Mouse (Mus musculus) kidney, adult 2 months (tissue): Measurements from ENCODE around the gene Chka.
A peak's percentile ranks its signal among the peaks of the same experiment; 100 is the strongest.

ENCODE experiments used
- CTCF ChIP-seq: fragments of 200-500 bp; conservative IDR thresholded peaks from 2 replicates; pipeline ENCODE4 v1.5.1; 2011; ENCODE audit warnings: low read depth, mild to moderate bottlenecking, control low read depth, low read length, moderate library complexity, mixed read lengths; ENCODE audit not compliant: insufficient read depth, insufficient read length
- POLR2A ChIP-seq: fragments of 200-500 bp; IDR thresholded peaks from one replicate; pipeline ENCODE4 v1.6.1; 2011; ENCODE audit warnings: low read depth, low read length, control low read depth

DNA sequence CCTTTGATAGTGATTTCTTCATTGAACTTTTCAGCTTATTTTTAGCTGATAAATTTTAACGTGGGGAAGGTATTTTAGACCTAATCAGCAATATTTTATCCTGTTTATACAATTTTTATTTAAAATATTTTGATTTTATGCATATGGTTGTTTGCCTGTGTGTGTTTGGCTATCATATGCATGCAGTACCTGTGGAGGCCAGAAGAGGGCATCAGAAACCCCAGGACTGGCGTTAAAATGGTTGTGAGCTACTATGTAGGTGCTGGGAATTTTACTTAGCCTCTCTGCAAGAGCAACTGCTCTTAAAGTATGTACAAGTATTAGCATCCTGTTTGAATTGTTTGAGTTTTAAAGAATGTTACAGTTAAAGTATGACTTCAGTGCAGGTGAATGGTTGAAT lies 13.4 kb downstream of the Chka start:
- TF ChIP-seq CTCF (peak; percentile 28; the same call in 1 of the 2 replicates), POLR2A (no peak)
